Mouse (Mus musculus) C2C12 (cell line): ENCODE results near the gene Kif27.
A peak's percentile ranks its signal among the peaks of the same experiment; 100 is the strongest.

Experiments used
- CEBPB ChIP-seq: IDR thresholded peaks from one replicate; pipeline ENCODE4 v1.6.1; 2011; ENCODE audit warnings: low read depth, mild to moderate bottlenecking, control low read depth, moderate library complexity
- CTCF ChIP-seq: IDR thresholded peaks from one replicate; pipeline ENCODE4 v1.5.1; 2011; ENCODE audit not compliant: control insufficient read depth, insufficient read depth, insufficient read length
- MAX ChIP-seq: IDR thresholded peaks from one replicate; pipeline ENCODE4 v1.6.1; 2011; ENCODE audit warnings: mild to moderate bottlenecking, control low read depth
- MYOD1 ChIP-seq: IDR thresholded peaks from one replicate; pipeline ENCODE4 v1.6.1; 2011; ENCODE audit warnings: low read depth; ENCODE audit not compliant: control insufficient read depth, insufficient read length
- MYOG ChIP-seq: IDR thresholded peaks from one replicate; pipeline ENCODE4 v1.6.1; 2011; ENCODE audit not compliant: control insufficient read depth, insufficient read length; ENCODE audit errors: extremely low read depth
- USF1 ChIP-seq: IDR thresholded peaks from one replicate; pipeline ENCODE4 v1.6.1; 2011; ENCODE audit warnings: low read depth, mild to moderate bottlenecking, control low read depth, moderate library complexity

DNA sequence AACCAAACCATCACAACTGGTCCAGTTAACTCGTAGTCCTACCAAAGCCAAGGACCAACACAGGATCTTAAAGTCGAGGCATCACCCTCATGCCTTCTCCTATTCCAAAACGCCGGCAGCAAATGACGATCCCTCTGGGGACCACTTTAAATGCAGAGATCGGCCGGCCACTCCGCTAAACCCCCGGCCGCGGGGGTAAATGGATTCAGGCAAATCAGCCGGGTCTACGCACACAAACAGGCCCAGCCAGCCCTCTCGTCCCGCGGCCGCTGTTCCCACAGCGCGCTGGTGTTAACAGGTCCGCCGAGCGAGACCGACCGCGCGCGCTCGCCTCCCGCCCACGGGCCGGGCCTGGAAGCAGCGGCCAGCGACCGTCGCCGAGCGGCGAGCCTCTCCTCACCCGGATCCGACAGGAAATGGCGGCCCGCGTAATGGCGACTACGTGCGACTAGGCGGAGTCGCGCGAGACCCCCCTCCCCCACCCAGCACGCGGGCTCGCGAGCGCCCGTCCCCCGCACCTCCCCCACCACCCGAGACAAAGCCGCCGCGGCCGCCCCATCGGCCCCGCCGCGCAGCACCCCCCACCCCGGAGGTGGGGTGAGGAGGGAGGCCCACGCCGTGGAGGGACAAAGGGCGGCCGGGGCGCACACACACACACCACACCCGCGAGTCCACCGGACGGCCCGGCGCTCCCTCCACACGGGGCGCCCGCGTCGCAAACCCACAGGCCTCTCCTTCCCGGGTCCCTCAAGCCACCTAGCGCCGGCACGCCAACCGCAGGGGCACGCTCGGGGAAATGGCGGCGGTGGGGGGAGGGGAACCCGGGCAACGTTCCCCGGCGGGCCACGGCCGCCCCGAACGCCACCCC is 42.4 kb upstream of the Kif27 start:
- no peak for TF ChIP-seq CTCF
- TF ChIP-seq MAX: peak; percentile 16
- no peak for TF ChIP-seq CEBPB
- no peak for TF ChIP-seq MYOG
- TF ChIP-seq USF1: no peak
- no peak for TF ChIP-seq MYOD1
